Mouse (Mus musculus) natural killer cell, adult 2 months (primary cell): ENCODE measurements around the gene Zfp771.

Experiments
- DNase-seq, 2 experiments: peaks; one replicate each; pipeline ENCODE4 v3.0.0; 2022; ENCODE audit warnings: low spot score in 2 of 2

Gene Zfp771

DNA sequence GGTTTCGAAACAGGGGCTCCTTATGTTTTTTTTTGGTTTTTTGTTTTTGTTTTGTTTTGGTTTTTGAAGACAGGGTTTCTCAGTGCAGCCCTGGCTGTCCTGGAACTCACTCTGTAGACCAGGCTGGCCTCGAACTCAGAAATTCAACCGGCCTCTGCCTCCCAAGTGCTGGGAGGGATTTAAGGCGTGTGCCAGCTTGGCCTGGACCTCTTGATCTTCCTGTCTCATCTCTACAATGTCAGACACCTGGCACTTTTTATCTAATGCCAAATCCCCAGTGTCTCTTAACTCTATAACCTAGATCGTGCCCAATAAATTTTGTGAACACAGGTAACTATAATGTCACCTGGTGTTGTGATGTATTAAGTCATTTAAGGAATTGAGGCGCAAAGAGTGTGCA lies 9.3 kb downstream of the Zfp771 start:
- DNase-seq = no peak

DNA sequence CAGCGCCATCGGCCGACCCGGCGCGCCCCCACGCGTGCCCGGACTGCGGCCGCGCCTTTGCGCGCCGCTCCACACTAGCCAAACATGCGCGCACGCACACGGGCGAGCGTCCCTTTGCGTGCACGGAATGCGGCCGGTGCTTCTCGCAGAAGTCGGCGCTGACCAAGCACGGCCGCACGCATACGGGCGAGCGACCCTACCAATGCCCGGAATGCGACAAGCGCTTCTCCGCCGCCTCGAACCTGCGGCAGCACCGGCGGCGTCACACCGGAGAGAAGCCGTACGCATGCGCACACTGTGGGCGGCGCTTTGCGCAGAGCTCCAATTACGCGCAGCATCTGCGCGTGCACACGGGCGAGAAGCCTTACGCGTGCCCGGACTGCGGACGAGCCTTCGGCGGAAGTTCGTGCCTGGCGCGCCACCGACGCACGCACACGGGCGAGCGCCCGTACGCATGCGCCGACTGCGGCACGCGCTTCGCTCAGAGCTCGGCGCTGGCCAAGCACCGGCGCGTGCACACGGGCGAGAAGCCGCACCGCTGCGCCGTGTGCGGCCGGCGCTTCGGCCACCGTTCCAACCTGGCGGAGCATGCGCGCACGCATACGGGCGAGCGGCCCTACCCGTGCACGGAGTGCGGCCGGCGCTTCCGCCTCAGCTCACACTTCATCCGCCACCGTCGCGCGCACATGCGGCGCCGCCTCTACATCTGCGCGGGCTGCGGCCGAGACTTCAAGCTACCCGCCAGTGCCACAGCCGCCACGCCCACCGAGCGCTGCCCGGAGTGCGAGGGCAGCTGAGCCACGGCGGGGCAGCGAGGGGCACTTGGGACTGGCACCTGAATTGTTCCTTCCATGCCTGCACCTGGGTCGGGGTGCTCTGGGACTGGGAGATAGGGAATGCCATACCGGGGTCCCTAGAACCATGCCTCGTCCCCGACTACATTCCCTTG lies 10.0 kb downstream of the Zfp771 start:
- DNase-seq = peak; percentile 89 to 93

DNA sequence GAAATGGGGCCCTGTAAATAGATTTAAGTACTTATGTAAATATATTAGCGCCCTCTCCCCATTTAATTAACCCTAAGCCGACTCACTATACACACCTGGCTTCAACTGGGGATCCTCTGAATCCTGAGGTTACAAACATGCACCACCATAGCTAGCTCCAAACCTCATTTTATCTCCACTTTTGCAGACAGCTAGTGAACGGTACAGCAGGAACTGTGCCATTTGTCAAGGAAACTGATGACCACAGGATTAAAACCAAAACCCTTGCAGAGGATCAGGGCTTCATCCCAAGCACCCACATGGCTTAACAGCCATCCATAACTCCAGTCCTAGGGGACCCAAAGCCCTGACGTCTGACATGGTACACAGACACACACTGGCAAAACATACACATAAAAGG lies 10.9 kb downstream of the Zfp771 start:
- no peak for DNase-seq

DNA sequence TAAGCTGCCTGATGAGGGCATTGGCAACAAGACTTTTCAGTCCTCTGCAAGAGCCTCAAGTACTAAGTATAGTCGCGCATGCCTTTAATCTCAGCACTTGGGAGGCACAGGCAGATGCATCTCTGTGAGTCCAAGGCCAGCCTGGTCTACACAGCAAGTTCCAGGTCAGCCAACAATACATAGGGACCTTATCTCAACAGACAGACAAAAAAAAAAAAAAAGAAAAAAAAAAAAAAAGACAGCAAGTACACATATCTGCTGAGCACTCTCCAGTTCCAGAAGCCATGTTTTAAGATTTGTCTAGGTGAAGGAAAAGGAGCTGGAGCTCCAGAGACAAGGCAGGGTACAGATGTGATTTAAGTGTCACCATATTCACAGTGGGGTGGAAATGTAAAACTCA lies 11.9 kb downstream of the Zfp771 start:
- no peak for DNase-seq

GRCm38 (mm10) chr7:127256518-127256917 lies 12.4 kb downstream of the Zfp771 start:
- no peak for DNase-seq

- DNase-seq = no peak
These were observed 15.3 kb downstream of the Zfp771 start for GRCm38 (mm10) chr7:127259186-127259905.

DNA sequence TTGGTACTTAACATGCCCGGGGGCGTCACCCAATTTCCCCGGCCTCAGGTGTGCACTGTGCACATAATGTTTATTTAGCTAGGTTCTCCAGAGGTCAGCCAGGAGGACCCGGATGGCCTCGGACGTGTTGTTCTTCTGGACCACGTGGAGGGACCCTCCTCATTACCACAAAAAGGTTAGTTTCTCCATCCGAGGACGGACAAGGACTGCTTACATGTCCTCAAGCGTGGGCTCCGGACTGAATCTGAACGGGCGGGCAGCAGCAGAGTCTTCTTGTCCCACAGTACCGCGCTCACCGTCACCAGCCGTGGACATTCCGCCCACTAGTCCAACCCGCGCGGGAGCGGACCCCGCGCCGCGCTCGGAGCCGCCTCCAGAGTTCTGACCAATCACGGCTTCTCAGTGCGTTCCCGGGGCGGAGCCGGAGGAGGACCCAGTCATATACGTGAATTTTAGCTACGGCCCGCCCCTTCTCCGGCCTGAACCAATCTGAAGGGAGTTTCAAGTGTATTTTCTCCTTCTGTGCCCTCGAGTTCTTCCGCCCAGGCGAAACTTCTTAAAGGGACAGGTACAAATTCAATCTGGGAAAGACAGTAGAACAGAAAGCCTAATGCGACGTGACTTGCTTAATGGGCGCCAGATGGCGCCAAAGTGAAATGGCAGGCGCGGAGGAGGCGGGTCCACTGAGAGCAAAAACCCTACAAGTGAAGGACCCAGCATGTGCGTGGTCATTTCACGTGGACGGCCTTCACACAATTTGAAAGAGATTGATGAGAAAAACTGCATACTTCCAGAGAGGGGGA lies 16.4 kb downstream of the Zfp771 start, which contains the start of gene Dctpp1:
Dctpp1 (minus strand) TSS at position 401 of the 803 bp plus-strand sequence.
- peak; percentile 96 to 97 for DNase-seq

DNA sequence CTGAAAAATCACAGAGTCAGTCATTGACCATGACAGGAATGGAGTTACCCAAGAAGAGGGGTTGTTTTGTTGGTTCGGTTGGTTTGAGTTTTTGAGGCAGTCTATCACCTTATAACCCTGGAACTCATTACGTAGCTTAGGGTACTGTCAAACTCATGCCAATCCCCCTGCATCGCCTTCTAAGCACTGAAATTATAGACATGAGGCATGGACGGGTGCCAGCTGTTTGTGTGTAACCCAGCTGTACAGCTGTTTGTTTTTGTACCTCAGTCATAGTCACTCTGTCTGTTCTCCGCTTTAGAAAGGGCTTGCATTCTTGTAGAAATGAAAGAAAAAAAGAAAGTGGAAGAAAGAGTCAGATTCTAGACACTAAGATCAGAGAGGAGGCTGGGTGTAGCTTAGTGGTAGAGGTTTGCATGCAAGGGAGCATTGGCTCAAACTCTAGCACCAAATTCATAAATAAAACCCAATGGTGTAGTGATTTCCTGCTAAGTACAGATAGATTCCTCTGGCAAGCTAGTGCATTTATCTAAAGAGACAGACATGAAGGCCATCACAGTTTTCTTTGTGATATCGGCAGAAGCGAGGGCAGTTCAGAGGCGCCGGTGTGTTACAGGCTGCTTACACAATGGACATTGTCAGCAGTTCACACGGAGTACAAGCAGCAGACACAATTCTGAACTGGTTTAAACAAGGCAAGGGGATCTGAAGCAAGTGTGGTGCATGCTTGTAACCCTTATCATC lies 18.3 kb downstream of the Zfp771 start:
- no peak for DNase-seq

- no peak for DNase-seq
These were observed 19.5 kb downstream of the Zfp771 start for GRCm38 (mm10) chr7:127263526-127263925.

DNA sequence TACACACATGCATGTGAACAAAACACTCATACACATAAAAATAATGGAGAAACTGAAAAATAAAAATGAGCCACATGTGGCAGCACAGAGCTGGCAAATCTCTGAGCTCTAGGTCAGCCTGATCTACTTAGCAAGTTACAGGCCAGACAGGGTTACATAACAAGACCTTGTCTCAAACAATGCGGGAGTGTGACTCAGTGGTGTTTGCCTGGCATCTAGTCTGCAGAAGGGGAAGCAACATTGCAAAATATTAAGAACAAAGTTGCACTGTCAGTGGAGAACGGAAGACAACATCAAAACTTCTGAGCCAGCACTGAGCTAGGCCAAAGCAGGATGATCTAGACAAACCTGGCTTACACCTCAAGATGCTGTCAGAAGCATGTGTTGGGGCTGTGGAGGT lies 26.2 kb downstream of the Zfp771 start:
- no peak for DNase-seq

GRCm38 (mm10) chr7:127270666-127271065 lies 26.6 kb downstream of the Zfp771 start:
- DNase-seq = no peak

DNA sequence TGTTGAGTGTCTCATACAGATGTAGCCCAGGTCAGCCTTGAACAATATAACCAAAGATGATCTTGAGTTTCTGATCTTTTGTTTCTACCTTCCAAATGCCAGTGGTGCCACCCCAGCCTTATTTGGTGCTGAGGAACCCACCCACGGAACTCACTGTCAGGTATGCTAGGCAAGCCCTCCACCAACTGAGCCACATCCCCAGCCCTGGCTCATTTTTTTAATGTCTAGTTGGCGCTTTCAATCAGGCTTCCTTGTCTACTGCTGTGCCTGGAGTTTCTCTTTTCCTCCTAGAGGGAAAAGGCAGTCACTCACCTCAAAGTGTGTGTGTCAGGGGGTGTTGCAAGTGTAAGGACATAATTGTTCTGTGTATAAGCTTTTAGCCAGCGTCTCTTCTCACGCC lies 27.0 kb downstream of the Zfp771 start:
- no peak for DNase-seq

GRCm38 (mm10) chr7:127272566-127272965 lies 28.5 kb downstream of the Zfp771 start:
- DNase-seq = no peak

- peak; percentile 48 to 72 for DNase-seq
These were observed 29.2 kb downstream of the Zfp771 start for GRCm38 (mm10) chr7:127273118-127273923.

- DNase-seq = peak; percentile 93 to 95
These were observed 30.1 kb downstream of the Zfp771 start, which contains the start of gene Sephs2 for GRCm38 (mm10) chr7:127273925-127274789. Gene Sephs2 (minus strand): TSS chr7:127274055.

DNA sequence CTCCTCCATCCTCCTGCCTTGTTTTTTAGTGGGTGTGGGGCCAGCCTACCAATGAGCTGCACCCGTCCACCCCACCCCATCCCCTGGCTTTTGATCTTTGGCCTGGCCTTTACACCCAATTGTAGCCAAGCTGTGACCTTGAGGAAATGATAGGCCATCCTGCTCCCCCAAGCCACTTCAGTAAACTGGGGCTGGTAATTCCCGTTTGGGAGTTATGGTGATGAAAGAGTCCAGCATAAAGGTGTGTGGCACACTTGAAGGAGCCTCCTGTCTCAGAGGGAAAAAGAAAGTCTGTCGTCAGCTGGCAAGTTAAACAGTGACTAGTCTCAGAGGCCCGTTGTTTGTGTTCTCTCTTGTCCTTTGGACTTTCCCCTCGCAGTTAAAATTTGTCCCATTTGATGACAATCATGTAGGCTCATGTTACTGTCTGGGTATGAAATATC lies 32.5 kb downstream of the Zfp771 start:
- no peak for DNase-seq

DNA sequence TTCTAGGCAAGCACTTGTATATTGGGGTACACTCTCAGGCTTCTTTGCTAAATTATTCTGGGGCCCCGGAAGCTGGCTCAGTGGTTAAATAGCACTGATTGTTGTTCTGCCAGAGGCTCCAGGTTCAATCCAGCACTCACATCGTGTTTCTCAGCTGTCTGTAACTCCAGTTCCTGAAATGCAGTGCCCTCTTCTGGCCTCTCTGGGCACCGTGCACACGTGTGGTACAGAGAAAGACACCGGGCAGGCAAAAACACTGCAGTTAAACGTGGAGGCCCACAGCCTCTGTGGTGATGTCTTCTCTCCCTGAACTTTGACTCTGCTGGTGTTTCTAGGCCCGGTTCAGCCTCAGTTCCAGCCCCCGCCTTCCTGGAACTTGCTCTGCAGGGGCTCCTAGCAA lies 34.2 kb downstream of the Zfp771 start:
- peak in 1 of 2 experiments; percentile 65 for DNase-seq

GRCm38 (mm10) chr7:127280092-127280491 lies 36.0 kb downstream of the Zfp771 start:
- no peak for DNase-seq

DNA sequence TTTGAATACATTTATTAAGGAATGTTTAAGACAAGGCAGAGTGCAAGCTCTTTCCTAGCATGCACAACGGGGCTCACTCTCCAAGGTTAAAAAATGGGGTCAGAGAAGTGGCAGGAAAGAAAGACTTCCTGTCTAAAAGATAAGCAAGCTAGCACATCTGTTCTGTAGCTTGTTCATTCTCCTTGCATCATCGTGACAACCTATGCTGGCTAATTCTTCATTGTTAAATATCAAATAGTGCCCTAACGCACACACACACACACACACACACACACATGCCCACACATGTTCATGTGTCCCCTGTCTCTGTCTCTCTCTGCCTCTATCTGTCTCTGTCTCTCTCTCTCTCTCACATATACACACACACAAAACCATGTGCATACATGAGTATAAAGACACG lies 37.0 kb downstream of the Zfp771 start:
- DNase-seq = no peak
